Mouse (Mus musculus) cerebellum, adult 8-10 months (tissue): ENCODE measurements around the gene Gm813.

Experiments
- DNase-seq: peaks from one replicate; pipeline ENCODE4 v3.0.0; 2022

Gene Gm813

DNA sequence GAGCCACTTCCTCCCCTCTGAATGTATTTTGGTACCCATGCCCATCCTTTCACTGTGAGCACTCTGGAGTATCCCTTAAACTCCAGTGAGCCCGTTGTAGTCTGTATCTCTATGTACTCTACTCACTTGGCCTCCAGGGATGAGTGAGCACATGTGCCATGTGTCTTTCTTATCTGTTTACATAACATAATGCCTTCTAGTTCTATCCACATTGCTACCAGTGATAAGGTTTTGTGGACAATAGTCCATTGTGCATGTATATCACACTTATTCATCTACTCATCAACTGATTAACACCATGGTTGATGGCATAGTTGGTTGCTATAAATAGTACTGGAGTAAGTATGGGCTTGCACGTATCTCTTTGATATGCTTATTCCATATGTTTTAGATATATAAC, 12.9 kb downstream of the Gm813 start:
- no peak for DNase-seq

DNA sequence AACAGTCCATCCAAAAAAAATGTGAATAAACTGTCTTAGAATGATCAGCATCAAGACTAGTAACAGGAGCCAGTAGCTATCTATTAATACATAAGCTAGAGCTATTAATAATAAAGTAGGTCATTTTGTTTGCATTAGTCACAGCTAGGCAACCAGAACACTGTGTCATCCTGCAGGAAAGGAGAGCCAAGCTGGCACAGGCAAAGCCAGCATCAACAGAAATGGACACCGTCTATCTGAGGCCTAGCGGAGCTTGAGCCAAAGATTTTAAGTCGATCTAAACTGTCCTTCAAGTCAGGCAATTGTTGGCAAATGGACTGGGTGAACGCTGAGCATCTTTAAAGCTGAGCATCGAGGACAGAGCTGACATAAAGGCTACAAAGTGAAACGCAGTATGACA, 15.9 kb downstream of the Gm813 start:
- DNase-seq: peak; percentile 11

DNA sequence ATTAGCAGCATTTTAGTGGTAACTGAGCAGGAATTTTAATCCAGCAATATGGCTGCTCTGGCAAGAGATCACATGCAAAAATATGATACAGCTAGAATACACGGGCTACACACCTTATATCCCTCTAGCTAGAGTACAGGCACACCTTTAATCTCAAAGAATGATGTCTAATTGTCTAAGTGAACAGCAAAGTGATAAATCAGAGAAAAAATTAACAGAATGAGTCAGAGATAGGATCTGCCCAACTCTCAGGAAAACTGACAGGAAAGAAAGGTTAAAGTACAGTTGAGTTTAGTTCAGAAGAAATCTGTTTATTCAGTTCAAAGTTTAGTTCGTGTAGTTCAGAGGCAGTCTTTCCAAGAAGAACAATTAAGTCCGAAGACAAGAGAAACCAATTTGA, 25.5 kb downstream of the Gm813 start:
- no peak for DNase-seq

DNA sequence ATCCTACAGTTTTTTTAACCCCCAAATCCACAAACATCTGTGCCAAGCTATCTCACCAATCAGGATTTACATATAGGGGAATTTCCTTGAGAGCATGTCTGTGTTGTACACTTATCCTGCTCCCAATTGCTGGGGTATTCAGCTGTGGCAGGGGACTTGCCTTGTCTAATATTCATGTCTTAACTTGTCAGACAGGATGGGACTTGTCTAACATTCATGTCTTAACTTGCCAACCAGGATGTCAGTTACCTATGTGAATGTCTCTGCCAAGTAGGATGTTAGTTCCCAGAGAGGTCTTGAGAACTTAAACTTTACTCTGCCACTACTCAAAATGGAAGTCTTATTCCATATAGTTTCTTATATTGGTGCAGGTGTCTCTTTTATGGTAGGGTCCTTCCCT, 27.3 kb downstream of the Gm813 start:
- DNase-seq: no peak

DNA sequence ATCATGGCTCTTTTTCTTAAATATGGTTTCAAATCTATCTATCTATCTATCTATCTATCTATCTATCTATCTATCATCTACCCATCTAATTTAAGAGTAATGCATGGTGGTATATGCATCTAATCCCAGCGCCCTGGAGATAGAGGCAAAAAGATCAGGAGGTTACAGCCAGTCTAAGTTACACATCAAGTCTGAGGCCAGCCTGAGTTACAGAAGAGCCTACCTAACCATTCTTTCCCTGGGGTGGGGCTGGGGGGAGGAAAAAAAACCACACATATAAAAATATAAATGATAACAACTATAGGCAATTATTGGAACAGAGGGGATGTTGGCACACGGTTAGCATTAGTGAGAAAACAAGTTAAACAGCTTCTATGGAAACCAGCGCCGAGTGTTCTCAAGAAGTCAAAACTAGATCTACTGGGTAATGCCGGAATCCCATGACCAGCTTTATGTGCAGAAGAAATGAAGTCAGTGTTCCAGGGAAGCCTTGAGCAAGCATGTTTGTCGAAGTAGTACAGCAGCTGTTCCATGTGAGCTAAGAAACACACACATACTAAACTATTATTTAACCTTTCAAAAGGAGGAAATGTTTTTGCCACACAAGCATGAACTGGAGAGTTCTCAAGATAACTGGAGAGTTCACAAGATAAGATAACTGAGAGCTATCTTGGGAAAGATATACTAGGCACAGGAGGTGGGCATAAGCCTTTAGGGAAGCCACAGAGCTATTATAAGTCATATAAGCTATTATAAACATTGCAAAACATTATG, 42.6 kb downstream of the Gm813 start:
- DNase-seq: no peak

DNA sequence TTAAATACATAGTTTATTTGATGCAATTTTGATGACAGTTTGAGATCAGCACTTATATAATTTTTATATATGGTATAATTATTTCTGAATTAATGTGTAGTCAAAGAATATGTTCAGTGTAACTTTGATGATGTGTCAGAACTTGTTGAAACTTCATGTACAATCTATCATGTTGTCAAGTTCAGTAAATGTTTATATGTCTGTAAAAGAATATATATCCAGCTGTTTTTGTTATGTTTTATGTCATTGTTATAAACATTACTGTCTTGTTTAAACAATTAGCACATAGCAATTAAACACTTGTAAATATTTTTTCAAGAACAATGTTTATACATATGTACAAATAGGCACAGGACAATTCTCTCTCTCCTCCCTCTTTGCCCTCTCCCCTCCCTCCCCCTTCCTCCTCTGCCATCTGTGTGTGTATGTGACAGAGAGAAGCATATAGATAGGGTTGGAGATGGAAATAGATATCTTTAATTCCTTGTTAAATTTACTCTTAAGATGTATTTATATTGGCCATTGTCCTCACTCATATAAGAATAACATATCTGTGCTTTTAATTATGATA, 46.0 kb downstream of the Gm813 start:
- DNase-seq: no peak
